Mouse (Mus musculus): ENCODE measurements around the gene Cyth1.

The Cyth1 gene

GRCm38 (mm10) chr11:118101133-118101532 lies 147.3 kb downstream of the Cyth1 start:
- DNase-seq: no peak

DNA sequence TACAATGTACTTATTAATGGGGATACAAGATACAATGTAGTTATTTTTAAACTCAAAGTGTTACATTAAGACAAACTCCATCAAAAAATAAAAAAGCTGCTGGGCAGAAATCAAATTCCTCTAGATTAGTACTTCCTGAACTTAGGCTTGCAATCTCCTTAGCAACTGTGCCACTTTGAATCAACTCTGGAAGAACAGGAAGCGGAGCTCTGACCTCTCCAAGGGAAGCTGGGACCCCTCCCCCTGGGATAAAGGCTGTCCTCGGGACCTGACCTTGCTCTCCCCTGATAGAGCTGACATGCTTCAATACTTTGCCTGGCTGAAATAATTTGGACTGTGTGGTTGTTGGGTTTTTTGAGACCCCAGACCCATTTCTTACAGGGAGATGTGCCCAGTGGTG lies 151.7 kb downstream of the Cyth1 start:
- no peak for DNase-seq

- no peak for DNase-seq
These were observed 153.4 kb downstream of the Cyth1 start for GRCm38 (mm10) chr11:118095004-118095403.

GRCm38 (mm10) chr11:118091002-118091670 lies 157.3 kb downstream of the Cyth1 start:
- no peak for DNase-seq

DNA sequence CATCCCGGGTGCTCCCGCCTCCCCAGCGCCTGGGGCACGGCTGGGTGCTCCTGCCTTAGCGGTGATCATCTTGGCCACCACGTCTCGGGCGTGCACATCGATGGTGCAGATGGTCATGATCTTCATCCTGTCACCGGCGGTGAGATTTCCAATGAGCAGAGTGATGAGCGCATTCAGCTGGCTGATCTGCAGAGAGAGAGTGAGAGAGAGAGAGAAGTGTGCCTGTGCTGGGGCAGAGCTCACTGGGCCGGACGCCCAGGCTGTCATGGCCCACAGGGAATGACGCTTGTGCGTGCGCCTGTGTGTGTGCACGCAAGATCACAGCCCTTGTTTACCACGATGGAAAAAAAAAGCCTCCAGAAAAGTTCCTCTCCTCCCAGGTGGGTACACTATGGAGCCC lies 159.5 kb downstream of the Cyth1 start:
- peak; percentile 50 for DNase-seq

DNA sequence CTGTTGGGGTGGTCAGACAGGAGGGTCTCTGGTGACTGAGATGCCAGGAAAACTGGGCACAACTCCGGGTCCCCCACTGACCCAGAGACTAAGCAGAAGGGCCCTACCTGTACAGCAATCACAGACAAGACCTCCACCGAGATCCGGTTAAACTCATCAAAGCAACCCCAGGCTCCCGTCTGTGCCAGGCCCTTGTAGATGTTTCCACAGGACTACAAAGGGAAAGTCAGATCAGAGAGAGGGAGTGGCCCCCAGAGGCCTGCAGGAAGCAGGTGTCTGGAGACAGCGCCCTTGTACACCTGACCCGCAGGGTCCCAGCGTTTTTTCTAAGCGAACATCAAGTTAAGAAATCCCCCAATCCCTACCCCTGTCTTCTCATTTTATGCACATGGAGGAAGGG lies 162.4 kb downstream of the Cyth1 start:
- DNase-seq: no peak

DNA sequence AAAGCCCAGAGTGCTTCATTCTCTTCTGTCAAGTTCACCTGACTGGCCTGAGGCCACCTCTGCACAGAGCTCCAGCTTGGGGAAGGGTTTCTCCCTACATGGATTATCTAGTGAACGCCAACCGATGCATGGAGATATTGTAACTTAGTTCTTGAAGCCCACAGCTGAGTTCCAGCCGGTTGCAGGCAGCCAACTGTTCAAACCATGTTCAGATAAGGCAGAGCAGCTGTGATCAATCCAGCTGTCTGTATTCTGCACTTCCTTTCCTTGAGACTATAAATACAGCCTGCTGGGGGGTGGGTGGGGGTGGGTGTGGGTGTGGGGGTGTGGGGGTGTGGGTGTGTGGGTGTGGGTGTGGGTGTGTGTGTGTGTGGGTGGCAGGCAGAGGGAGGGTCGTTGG lies 163.2 kb downstream of the Cyth1 start:
- peak; percentile 77 for DNase-seq

GRCm38 (mm10) chr11:118084266-118084665 lies 164.1 kb downstream of the Cyth1 start:
- no peak for DNase-seq

DNA sequence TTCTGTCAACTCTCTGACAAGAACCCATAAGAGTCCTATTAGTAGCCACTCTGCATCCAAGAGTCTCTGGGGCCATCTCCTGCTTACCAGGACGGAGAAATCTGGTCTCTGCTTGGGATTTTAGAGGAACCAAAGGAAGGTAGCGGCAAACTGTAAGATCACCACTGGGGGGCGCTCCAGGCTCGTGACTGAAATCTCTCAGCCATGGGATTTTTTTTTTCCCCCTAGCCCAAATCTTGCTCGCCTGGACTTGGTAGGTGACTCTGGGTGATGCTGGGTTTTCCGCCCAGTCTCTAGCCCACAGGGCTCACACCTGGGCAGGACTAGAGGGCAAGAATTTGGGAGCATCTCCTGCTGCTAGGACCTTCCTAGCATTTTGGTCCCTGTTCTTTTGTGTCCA lies 164.6 kb downstream of the Cyth1 start:
- peak; percentile 90 for DNase-seq

DNA sequence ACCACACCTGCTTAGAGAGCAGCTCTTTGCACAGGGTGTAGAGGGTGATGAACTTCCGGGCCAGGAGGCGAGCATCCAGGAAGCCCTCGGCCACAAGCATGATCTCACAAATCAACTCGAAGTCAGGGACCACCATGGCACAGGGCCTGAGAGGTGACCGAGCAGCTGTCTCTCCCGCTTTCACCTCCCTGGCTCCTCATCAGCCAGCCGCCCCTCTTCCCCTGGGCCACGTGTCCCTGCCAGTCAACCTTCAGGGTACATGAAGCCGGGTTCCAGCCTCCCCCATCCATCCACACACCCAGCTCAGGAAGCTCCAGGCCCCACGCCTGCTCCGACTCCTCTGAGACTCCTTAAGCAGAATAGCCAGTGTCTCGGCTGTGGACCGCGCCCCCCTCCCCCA lies 166.1 kb downstream of the Cyth1 start:
- DNase-seq: no peak

Data from kidney, postnatal 10 days (tissue).